Mouse (Mus musculus): ENCODE data around the gene Tgfbr1. TPM values are rescaled to one million over a fixed set of nuclear protein-coding genes. Genes with fewer than 3 reads are reported as not detected.
A peak's percentile ranks its signal among the peaks of the same experiment; 100 is the strongest.

Tgfbr1 gene
- total and polyA plus RNA-seq, 3 experiments, result 4.3 to 4.5 TPM; not detected in 1

DNA sequence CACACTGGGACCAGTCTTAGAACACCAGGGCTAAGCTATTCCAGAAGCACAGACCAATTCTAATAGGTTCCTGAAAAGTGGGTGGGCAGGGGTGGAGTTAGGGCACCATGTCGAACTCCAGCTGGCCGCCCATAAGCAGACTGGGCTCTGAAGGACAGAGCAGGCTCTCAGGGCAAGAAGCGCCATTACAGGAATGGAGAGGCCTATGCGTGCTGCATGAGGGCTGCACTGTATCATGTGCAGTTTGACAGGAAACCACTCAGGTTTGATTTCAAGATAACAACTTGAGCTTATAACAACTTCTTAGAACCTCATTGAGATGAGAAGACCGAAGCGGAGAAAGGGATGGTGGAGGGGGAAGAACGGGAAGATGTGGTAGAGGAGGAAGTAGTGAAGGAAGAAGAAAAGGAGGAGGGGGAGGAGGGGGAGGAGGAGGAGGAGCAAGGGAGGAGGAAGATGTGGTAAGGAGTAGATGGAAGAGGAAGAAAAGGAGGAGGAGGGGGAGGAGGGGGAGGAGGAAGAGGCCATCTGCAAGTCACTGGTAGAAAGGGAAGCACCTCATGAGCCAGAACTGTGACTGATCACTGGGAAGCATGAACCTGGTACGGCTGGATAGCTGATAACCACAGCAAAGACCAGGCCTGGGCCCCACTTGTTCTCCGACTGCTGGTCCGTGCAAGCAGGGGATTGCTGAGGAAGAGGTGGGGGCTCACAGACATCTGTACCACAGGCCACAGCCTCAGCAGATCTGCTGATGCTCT, 33.3 kb upstream of the Tgfbr1 start:
- H3K36me3 ChIP-seq (ENCODE audit: control insufficient read depth in 1 of 2, insufficient read depth in 2 of 2, low read length in 2 of 2), result peaks cover 0 to 9% of the 10 kb centered on the region in 2 experiments; a peak in 2 of 4 replicates
- H3K9ac ChIP-seq (ENCODE audit: control insufficient read depth, low read depth, low read length, poor library complexity, severe bottlenecking), result peak overlapping the region; percentile 36
- peak overlapping the region; percentile 53 for H3K27ac ChIP-seq (ENCODE audit: control insufficient read depth, low read depth, low read length)
- H3K9me3 ChIP-seq (replicated peaks; ENCODE audit: insufficient read depth, low read length), result no peaks in the 10 kb centered on the region
- TF ChIP-seq MAZ (IDR thresholded peaks at IDR 0.05; ENCODE audit: low read depth, low read length), result peak; percentile 84; the same call in 1 of the 2 replicates
- peak; percentile 62 for TF ChIP-seq TBP (IDR thresholded peaks at IDR 0.05; ENCODE audit: low read depth, low read length)
- TF ChIP-seq RCOR1 (IDR thresholded peaks at IDR 0.05; ENCODE audit: low read depth, low read length), result no peak
- TF ChIP-seq TCF12 (IDR thresholded peaks at IDR 0.05; ENCODE audit: low read depth, low read length), result 0 out of 2 replicates have a peak, but pooled peaks have one; percentile 10
- peak; percentile 51 to 61; a peak in 3 of 4 replicates for TF ChIP-seq EP300 (IDR thresholded peaks at IDR 0.05; ENCODE audit: low read depth in 1 of 2, low read length in 2 of 2)
- peak; percentile 44; the same call in 1 of the 2 replicates for TF ChIP-seq TAL1 (IDR thresholded peaks at IDR 0.05; ENCODE audit: low read length)
- TF ChIP-seq GATA1 (IDR thresholded peaks at IDR 0.05; ENCODE audit: low read depth, low read length), result peak; percentile 5
- no peak for TF ChIP-seq KAT2A (conservative IDR thresholded peaks at IDR 0.05; ENCODE audit: low read depth, low read length)
- 0 out of 4 replicates have a peak, but pooled peaks of 1 of the 2 experiments have one; percentile 41 for TF ChIP-seq POLR2A (IDR thresholded peaks at IDR 0.05; ENCODE audit: control insufficient read depth in 1 of 2, insufficient read depth in 1 of 2, low read depth in 1 of 2, low read length in 2 of 2, poor library complexity in 1 of 2)
- TF ChIP-seq POLR2AphosphoS2 (IDR thresholded peaks at IDR 0.05; ENCODE audit: low read length), result no peak
- peak; percentile 42; the same call in 1 of the 2 replicates for TF ChIP-seq MYC (IDR thresholded peaks at IDR 0.05; ENCODE audit: low read depth, low read length)
- peak; percentile 19; the same call in 1 of the 2 replicates for TF ChIP-seq ETS1 (IDR thresholded peaks at IDR 0.05; ENCODE audit: low read depth, low read length)
- TF ChIP-seq ELF1 (IDR thresholded peaks at IDR 0.05; ENCODE audit: low read depth, low read length), result peak; percentile 60
- TF ChIP-seq MXI1 (IDR thresholded peaks at IDR 0.05; ENCODE audit: low read depth, low read length), result peak; percentile 56
- H3K4me1 ChIP-seq (ENCODE audit: control insufficient read depth in 1 of 2, insufficient read depth in 2 of 2, low read length in 2 of 2), result peaks cover 3 to 25% of the 10 kb centered on the region in 2 experiments; a peak in 2 of 4 replicates
- no peaks in the 10 kb centered on the region for H3K79me2 ChIP-seq (ENCODE audit: control insufficient read depth, insufficient read depth, low read length, poor library complexity)
- H3K27me3 ChIP-seq (ENCODE audit: control insufficient read depth in 1 of 2, insufficient read depth in 2 of 2, low read length in 2 of 2), result no peaks in the 10 kb centered on the region
- peak overlapping the region in 1 of 2 experiments; percentile 33; a peak in 1 of 4 replicates for H3K4me3 ChIP-seq (ENCODE audit: control insufficient read depth in 1 of 2, insufficient read depth in 1 of 2, low read depth in 2 of 2, low read length in 2 of 2)
- peak; percentile 78 for DNase-seq (ENCODE audit: low read depth, low spot score)

DNA sequence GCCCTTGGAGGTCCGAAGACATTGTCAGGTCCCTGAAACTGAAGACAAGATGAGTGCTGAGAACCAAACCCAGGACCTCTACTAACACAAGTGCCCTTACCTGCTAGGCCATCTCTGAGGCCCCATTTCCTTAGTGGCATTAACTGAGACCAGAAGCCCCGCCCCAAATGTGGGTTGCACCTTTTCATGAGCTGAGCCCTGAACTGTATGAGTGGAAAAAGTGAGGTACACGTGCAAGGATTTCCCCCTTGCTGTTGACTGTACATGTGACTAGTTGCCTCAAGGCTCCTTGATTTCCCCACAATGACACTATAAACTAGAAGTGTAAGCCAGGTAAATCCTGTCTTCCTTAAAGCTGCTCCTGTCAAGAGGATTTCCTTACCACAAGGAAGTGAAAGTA, 30.7 kb upstream of the Tgfbr1 start:
- H3K9me3 ChIP-seq (replicated peaks; ENCODE audit: insufficient read depth, low read length), result no peaks in the 10 kb centered on the region

More for the DNA sequence above, 30.7 kb upstream of the Tgfbr1 start:
- Histone ChIP-seq H3K4me1 (ENCODE audit: control insufficient read depth in 1 of 2, insufficient read depth in 2 of 2, low read length in 2 of 2) (peaks cover 3 to 21% of the 10 kb centered on the region in 2 experiments; a peak in 2 of 4 replicates), H3K27ac (ENCODE audit: control insufficient read depth, low read depth, low read length) (no peak overlapping the region), H3K79me2 (ENCODE audit: control insufficient read depth, insufficient read depth, low read length, poor library complexity) (no peaks in the 10 kb centered on the region), H3K27me3 (ENCODE audit: control insufficient read depth in 1 of 2, insufficient read depth in 2 of 2, low read length in 2 of 2) (no peaks in the 10 kb centered on the region), H3K36me3 (ENCODE audit: control insufficient read depth in 1 of 2, insufficient read depth in 2 of 2, low read length in 2 of 2) (peaks cover 0 to 5% of the 10 kb centered on the region in 2 experiments; a peak in 2 of 4 replicates), H3K4me3 (ENCODE audit: control insufficient read depth in 1 of 2, insufficient read depth in 1 of 2, low read depth in 2 of 2, low read length in 2 of 2) (no peak overlapping the region), H3K9ac (ENCODE audit: control insufficient read depth, low read depth, low read length, poor library complexity, severe bottlenecking) (no peak overlapping the region)
- no peak for DNase-seq (ENCODE audit: low read depth, low spot score)
- TF ChIP-seq EP300 (IDR thresholded peaks at IDR 0.05; ENCODE audit: low read depth in 1 of 2, low read length in 2 of 2), result no peak
- TF ChIP-seq ZC3H11A (IDR thresholded peaks at IDR 0.05; ENCODE audit: low read depth, low read length), result no peak
- no peak for TF ChIP-seq UBTF (IDR thresholded peaks at IDR 0.05; ENCODE audit: borderline replicate concordance, insufficient read depth, low read depth, low read length)
- no peak for TF ChIP-seq MXI1 (IDR thresholded peaks at IDR 0.05; ENCODE audit: low read depth, low read length)
- TF ChIP-seq GATA1 (IDR thresholded peaks at IDR 0.05; ENCODE audit: low read depth, low read length), result no peak
- no peak for TF ChIP-seq RAD21 (IDR thresholded peaks at IDR 0.05; ENCODE audit: low read depth, low read length)

Measured in MEL (cell line).